Mouse (Mus musculus) left cerebral cortex, postnatal 36 days (tissue): ENCODE results near the gene Gins2. TPM values are rescaled to one million over a fixed set of nuclear protein-coding genes. Genes with fewer than 3 reads are reported as not detected.
A peak's percentile ranks its signal among the peaks of the same experiment; 100 is the strongest.

ENCODE experiments used
- DNase-seq, 2 experiments: peaks; one replicate each; pipeline ENCODE4 v3.0.0; 2021 to 2022; ENCODE audit warnings: low spot score in 2 of 2, mixed read lengths in 1 of 2
- intact Hi-C: fragments of 180-260 bp; cut with DNase I; formaldehyde crosslinking; loops from one replicate; pipeline ENCODE4 v1.15.1; 2025
- total RNA-seq, 2 experiments: library from RNA; stranded (reverse); gene quantifications; 2 replicates each; pipeline ENCODE4 v1.2.3; 2021

Gene Gins2
- total RNA-seq, 2 experiments from 2014 or later: 0.74 to 1.8 TPM

DNA sequence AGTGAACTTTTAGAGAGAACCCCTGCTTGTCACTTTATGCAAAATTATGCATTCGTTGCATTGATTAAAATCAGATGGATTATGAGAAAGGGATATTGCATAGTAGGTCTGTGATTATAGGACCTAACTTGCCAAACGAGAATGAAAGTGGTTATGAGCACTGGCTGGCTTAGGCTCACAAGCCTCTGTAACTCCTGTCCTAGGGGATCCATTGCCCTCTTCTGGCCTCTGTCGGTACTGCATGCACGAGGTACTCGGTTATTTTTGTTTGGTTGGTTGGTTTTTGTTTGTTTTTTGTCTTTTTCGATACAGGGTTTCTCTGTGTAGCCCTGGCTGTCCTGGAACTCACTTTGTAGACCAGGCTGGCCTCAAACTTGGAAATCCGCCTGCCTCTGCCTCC lies 18.8 kb upstream of the Gins2 start:
- peak; percentile 64 to 76 for DNase-seq
- intact Hi-C loops: loop anchor here (5.0 kb wide), 1 partner anchor 431 kb away; the partner anchor contains the start of gene Fam92b

- intact Hi-C loops: loop anchor here (5.0 kb wide), 1 partner anchor 430 kb away; the partner anchor contains the start of gene Fam92b
- DNase-seq: no peak
Measured at GRCm38 (mm10) chr8:120607460-120607859, 18.4 kb upstream of the Gins2 start.

GRCm38 (mm10) chr8:120602672-120603071 lies 13.6 kb upstream of the Gins2 start:
- intact Hi-C loops: no loop called here
- DNase-seq: no peak

GRCm38 (mm10) chr8:120599504-120599903 lies 10.4 kb upstream of the Gins2 start:
- intact Hi-C loops: loop anchor here (5.0 kb wide), 2 partner anchors 37 to 312 kb away; no protein-coding TSS in a partner anchor
- peak; percentile 61 to 67 for DNase-seq

DNA sequence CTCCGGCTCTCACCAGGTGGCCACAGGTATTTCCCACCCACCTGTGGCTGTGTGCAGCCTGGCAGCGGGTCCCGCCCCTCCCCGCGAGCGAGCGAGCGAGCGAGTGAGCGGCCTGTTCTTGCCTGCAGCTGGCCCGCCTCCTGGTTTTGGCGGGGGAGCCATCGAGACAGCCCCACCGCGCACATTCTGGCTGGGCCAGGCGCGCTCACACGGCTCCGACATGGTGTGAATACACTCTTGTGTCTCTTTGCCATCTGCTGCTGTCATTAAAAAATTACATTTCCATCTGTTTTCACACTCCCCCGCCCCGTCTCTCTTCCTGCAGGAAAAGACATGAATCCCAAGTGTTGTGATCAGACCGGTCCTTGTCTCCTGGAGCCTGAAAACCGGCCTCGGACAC lies 9.5 kb upstream of the Gins2 start:
- peak; percentile 83 to 88 for DNase-seq
- intact Hi-C loops: loop anchor here (5.0 kb wide), 2 partner anchors 36 to 311 kb away; no protein-coding TSS in a partner anchor

DNA sequence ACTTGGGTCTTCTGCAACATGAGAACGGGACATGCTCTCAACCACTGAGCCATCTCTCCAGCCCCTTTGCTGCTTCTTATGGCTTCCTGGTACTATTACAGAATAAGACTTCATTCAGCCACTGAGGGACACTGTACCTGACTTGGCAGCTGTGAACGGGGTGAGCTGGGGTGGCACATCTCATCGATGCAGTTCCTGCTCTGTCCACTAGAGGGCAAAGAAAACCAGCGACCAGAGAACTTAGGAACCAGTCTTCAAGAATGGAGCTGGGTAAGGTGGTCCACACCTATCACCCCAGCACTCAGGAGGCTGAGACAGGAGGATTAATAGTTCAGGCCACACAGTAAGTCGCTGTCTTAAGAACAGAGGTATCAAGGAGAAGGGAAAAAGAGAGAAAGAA lies 6.9 kb upstream of the Gins2 start:
- no peak for DNase-seq
- intact Hi-C loops: loop anchor here (5.0 kb wide), 2 partner anchors 34 to 309 kb away; no protein-coding TSS in a partner anchor

DNA sequence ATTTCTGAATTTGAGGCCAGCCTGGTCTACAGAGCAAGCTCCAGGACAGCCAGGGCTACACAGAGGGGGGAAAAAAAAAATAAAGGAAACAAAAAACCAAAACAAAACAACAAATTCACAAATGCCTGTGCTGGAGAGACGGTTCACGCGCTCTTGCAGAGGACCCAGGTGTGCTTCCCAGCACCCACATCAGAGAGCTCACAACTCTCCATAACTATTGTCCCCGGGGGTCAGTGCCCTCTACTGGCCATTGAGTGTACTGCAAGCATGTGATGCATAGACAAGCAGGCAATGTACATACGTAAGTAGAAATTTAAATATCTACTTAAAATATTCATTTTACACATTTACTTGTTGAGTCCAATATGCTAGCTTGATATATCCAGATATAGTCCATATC lies 5.5 kb upstream of the Gins2 start:
- intact Hi-C loops: no loop called here
- no peak for DNase-seq

GRCm38 (mm10) chr8:120591587-120592292 lies 2.6 kb upstream of the Gins2 start:
- no peak for DNase-seq
- intact Hi-C loops: no loop called here

DNA sequence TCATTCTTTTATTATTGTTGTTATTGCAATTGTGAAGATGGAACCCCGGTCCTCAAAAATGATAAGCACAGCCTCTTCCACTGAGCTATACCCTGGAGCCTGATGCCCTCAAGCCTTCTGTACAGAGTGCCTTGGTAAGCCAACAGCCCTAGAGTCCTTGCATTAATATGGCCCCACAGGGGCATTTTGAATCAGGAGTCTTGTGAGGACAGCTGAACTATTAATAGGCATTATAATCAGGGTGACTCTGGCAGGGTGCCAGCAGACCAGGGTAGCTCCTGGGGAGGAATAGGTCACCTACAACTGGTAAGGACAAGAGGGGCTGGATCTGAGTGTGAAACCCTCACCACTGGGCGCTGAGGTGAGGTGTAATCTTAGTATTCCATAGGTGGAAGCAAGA lies 817 bp upstream of the Gins2 start:
- no peak for DNase-seq
- intact Hi-C loops: no loop called here

GRCm38 (mm10) chr8:120585521-120585920 lies 3.6 kb downstream of the Gins2 start:
- no peak for DNase-seq
- intact Hi-C loops: no loop called here

GRCm38 (mm10) chr8:120581811-120582210 lies 7.3 kb downstream of the Gins2 start:
- intact Hi-C loops: no loop called here
- DNase-seq: no peak

- intact Hi-C loops: no loop called here
- DNase-seq: no peak
Measured at GRCm38 (mm10) chr8:120581329-120581728, 7.8 kb downstream of the Gins2 start.

DNA sequence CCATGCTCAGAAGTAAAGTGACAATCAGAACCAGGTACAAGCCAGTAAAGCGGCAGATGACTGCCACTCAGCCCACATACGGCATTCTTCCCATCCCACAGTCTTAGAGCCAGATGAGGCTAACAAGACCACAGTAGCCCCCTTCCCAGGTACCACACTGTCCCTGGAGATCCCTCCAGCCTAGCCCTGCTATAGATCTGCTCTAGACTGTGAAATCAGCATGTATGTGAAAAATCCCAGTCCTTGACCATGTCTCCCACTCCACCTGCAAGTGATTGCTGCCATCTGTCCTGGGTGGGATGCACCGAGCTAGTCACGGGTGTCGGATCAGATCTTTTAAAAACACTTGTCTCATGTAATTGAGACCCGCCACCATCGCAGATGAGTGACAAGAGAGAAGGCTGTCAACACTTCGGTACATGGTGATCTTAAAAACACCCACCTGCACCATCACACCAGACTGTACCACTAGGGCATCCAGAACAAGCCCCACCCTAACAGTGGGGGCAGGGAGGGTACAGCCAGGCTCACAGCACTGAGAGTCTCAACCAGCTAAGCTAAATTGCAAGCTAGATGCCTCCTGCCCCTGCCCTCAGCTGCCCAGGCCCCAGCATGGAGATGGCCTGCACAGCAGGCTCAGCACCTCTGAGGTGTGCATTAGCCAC lies 8.6 kb downstream of the Gins2 start:
- DNase-seq: no peak
- intact Hi-C loops: no loop called here

- no peak for DNase-seq
- intact Hi-C loops: no loop called here
Measured at GRCm38 (mm10) chr8:120577821-120578220, 11.3 kb downstream of the Gins2 start.

- DNase-seq: no peak
- intact Hi-C loops: no loop called here
Measured at GRCm38 (mm10) chr8:120575801-120576200, 13.3 kb downstream of the Gins2 start.

- intact Hi-C loops: no loop called here
- DNase-seq: no peak
Measured at GRCm38 (mm10) chr8:120574941-120575340, 14.2 kb downstream of the Gins2 start.

- no peak for DNase-seq
- intact Hi-C loops: no loop called here
Measured at GRCm38 (mm10) chr8:120573866-120574265, 15.2 kb downstream of the Gins2 start.

- intact Hi-C loops: no loop called here
- peak in 1 of 2 experiments; percentile 76 for DNase-seq
Measured at GRCm38 (mm10) chr8:120572534-120572933, 16.6 kb downstream of the Gins2 start.

DNA sequence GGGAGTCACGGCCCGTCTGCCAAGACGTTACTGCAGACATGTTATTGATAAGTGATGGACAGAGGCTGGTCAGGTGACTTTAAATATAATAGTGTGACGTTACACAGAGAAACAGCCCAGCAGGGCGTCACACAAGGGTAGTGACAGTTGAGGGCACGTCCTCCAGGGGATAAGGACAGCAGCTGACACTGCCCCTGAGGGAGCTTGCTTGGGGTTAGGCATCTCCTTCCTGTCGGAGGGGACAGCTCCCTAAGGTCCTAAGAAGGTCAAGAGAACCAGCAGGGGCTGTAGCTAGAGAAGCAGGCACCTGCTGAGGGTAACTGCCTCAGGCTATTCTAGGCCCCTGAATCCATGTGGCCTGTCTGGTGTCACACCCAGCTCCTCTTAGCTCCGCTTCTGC lies 17.5 kb downstream of the Gins2 start:
- intact Hi-C loops: no loop called here

DNA sequence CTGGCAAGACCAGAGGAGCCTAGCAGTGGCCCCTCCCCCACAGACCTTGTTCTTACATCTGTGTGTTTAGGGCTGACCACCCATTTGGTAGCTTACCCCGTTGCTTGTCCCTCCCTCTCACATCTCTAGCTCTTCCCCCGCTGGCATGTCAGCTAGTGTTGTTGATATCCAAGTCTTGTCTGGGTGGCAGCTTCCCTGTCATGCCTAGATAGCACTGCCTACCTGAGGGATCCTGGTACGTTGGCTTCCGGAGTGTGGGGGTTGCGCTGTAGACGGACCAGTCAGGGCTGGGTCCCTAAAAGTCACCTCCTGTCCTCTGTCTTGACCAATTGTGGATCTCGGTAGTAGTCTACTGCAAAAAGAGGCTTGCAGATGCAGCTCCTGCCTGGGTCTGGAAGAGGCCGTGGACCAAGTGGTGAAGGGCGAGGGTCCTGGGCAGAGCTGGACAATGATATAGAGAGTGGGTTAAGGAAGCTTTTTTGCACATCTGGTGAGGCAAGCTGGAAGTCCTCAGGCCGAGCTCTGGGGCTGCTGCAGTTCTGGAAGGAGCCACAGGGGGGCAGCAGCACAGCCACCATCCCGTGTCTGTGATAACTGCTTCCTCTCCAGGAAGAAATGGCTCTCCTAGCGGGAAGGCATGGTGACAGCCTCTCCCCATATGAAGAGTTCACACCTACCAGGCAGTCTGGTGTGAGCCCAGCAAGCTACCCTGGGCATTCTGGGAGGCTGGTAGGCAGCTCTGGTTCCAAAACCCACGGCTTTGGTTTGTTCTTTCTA lies 19.0 kb downstream of the Gins2 start:
- intact Hi-C loops: no loop called here
- DNase-seq: peak; percentile 76 to 77

More for the DNA sequence above, 17.5 kb downstream of the Gins2 start:
- DNase-seq: no peak
